Mouse (Mus musculus) neural tube, embryonic 11.5 days (tissue): Measurements from ENCODE around the gene Bag1. TPM values are rescaled to one million over a fixed set of nuclear protein-coding genes. Genes with fewer than 3 reads are reported as not detected.

Source experiments
- ATAC-seq: fragments of 200-750 bp; cut with Nextera tagmentation; 2 replicates; pipeline ENCODE4 v1.8.0; 2017; ENCODE audit warnings: moderate number of reproducible peaks, mild to moderate bottlenecking, moderate TSS enrichment, moderate library complexity; ENCODE audit not compliant: insufficient read depth, low FRiP score, low TSS enrichment
- DNase-seq: peaks from one replicate; pipeline ENCODE4 v3.0.0-alpha.2; 2015; ENCODE audit warnings: low spot score
- H3K27ac ChIP-seq: fragments of 300-500 bp; sonication (generic); 2 replicates; pipeline ENCODE4 v1.5.1; 2014; ENCODE audit warnings: low read depth, mild to moderate bottlenecking, low read length
- H3K27me3 ChIP-seq: fragments of 300-500 bp; sonication (generic); 2 replicates; pipeline ENCODE4 v1.6.1; 2014; ENCODE audit warnings: mild to moderate bottlenecking, low read length, mixed read lengths; ENCODE audit not compliant: control insufficient read depth, insufficient read depth
- H3K36me3 ChIP-seq: fragments of 300-500 bp; sonication (generic); 2 replicates; pipeline ENCODE4 v1.6.1; 2014; ENCODE audit warnings: mild to moderate bottlenecking, low read length, moderate library complexity, mixed read lengths; ENCODE audit not compliant: control insufficient read depth, insufficient read depth
- H3K4me1 ChIP-seq: fragments of 300-500 bp; sonication (generic); 2 replicates; pipeline ENCODE4 v1.6.1; 2014; ENCODE audit warnings: low read length, mixed read lengths; ENCODE audit not compliant: control insufficient read depth, insufficient read depth
- H3K4me2 ChIP-seq: fragments of 300-500 bp; sonication (generic); 2 replicates; pipeline ENCODE4 v1.6.1; 2014; ENCODE audit warnings: low read depth, mild to moderate bottlenecking, moderate library complexity
- H3K4me3 ChIP-seq: fragments of 300-500 bp; sonication (generic); 2 replicates; pipeline ENCODE4 v1.5.1; 2014; ENCODE audit warnings: low read depth, low read length
- H3K9ac ChIP-seq: fragments of 300-500 bp; sonication (generic); 2 replicates; pipeline ENCODE4 v1.6.1; 2014; ENCODE audit warnings: mild to moderate bottlenecking, low read length
- H3K9me3 ChIP-seq: fragments of 300-500 bp; sonication (generic); 2 replicates; pipeline ENCODE4 v1.6.1; 2016; ENCODE audit warnings: low read length; ENCODE audit not compliant: control insufficient read depth
- WGBS: fragments of 180-500 bp; shearing (Covaris S2); extraction: QIAGEN DNeasy Blood & Tissue Kit; methylation state at CpG from one replicate; pipeline ENCODE4 v1.1.7; 2014; 5-methylcytosine and 5-hydroxymethylcytosine counted together
- microRNA-seq: library from miRNA; unstranded; fragments of <30 nt; microRNA quantifications from one replicate; pipeline ENCODE4, GENCODE M21; 2016
- polyA plus RNA-seq: library from polyadenylated mRNA; unstranded; fragments of >200 nt; fragmentation: Nextera tagmentation; extraction: Ambion mirVana; gene quantifications from 2 replicates; pipeline ENCODE4 v1.2.1, GENCODE M21; 2014

The Bag1 gene
- polyA plus RNA-seq, 1 experiment from 2014 or later = 226 TPM

- Histone ChIP-seq H3K4me2 (no peak overlapping the region), H3K27ac (no peak overlapping the region), H3K4me1 (no peaks in the 10 kb centered on the region), H3K27me3 (no peaks in the 10 kb centered on the region), H3K36me3 (no peaks in the 10 kb centered on the region), H3K9me3 (no peaks in the 10 kb centered on the region), H3K9ac (no peak overlapping the region), H3K4me3 (no peak overlapping the region)
- DNase-seq (no peak), ATAC-seq (no peak)
- WGBS = 82% methylated on average over 11 of the region's 11 CpGs
These were observed 59.3 kb downstream of the Bag1 start for GRCm38 (mm10) chr4:40888839-40889238.

Small RNA genes lying within 50 kb of the gene (microRNA-seq; reads per million reads assigned to microRNA genes)
- 1.6 reads per million for gene Mir3094

Other genes starting within 250 kb of the Bag1 start
- 42.5 and 44.0 TPM in 2 replicates for gene Aptx, start 245.1 kb downstream of the Bag1 start, polyA plus RNA-seq
- gene Dnaja1, start 226.1 kb downstream of the Bag1 start, polyA plus RNA-seq = 694 and 702 TPM in 2 replicates
- gene Smu1, start 190.4 kb downstream of the Bag1 start, polyA plus RNA-seq = 186 and 191 TPM in 2 replicates
- gene B4galt1, start 94.3 kb downstream of the Bag1 start, polyA plus RNA-seq = 20.0 and 21.2 TPM in 2 replicates
- not detected in 2 replicates for gene Spink4, start 28.2 kb downstream of the Bag1 start, polyA plus RNA-seq
- gene Chmp5, start 113 bp upstream of the Bag1 start, polyA plus RNA-seq = 146 and 151 TPM in 2 replicates
- 91.5 and 91.8 TPM in 2 replicates for gene Nfx1, start 22.6 kb upstream of the Bag1 start, polyA plus RNA-seq
- not detected in 2 replicates for gene Aqp7, start 99.8 kb upstream of the Bag1 start, polyA plus RNA-seq
- gene Aqp3, start 149.9 kb upstream of the Bag1 start, polyA plus RNA-seq = 0.41 and 0.60 TPM in 2 replicates
- 25.1 and 28.7 TPM in 2 replicates for gene Nol6, start 176.2 kb upstream of the Bag1 start, polyA plus RNA-seq
- 99.5 and 100.0 TPM in 2 replicates for gene Ube2r2, start 187.4 kb upstream of the Bag1 start, polyA plus RNA-seq